Mouse (Mus musculus): ENCODE data around the gene Ccdc24. TPM values are rescaled to one million over a fixed set of nuclear protein-coding genes. Genes with fewer than 3 reads are reported as not detected.

The Ccdc24 gene
- polyA plus RNA-seq, 1 experiment from 2014 or later, result 1.0 TPM

DNA sequence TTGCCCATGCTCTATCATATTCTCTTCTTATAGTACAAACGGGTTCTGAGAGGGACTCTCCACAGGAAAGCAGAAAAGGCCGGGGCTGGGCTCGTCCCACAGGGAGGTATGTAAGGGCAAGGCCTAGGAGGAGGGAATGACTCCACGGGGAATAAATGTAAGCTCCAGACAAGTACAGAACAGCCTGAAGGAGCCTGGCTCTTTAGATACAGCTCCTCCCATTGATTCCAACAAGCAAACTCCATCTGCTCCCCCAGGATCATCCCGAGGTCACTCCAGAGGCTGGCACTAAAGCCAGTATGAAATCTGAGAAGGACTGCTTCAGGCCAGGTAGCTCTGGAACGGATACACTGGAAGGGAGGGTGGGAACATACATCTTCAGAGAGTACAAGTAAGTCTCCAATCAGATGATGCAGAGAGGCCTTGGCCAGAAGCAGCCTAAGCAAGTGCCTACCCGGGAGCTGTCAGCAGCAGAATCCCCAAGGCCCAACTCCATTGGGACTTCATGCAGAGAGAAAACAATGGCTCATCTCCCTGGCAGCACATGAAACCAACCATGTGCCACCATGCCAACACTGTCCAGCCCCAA lies 40.4 kb upstream of the Ccdc24 start:
- Histone ChIP-seq H3K36me3 (peaks cover 7% of the 10 kb centered on the region; the same call in 1 of the 2 replicates), H3K9me3 (no peaks in the 10 kb centered on the region), H3K4me1 (replicated peaks) (peaks cover 26% of the 10 kb centered on the region), H3K4me3 (replicated peaks) (0 out of 2 replicates have a peak overlapping the region, but pooled peaks have one; percentile 72), H3K27ac (no peak overlapping the region), H3K27me3 (replicated peaks) (no peaks in the 10 kb centered on the region), H3K9ac (no peak overlapping the region), H3K4me2 (replicated peaks) (peak overlapping the region; percentile 97)
- WGBS, result 51% methylated on average over 7 of the region's 7 CpGs
- ATAC-seq, result no peak

DNA sequence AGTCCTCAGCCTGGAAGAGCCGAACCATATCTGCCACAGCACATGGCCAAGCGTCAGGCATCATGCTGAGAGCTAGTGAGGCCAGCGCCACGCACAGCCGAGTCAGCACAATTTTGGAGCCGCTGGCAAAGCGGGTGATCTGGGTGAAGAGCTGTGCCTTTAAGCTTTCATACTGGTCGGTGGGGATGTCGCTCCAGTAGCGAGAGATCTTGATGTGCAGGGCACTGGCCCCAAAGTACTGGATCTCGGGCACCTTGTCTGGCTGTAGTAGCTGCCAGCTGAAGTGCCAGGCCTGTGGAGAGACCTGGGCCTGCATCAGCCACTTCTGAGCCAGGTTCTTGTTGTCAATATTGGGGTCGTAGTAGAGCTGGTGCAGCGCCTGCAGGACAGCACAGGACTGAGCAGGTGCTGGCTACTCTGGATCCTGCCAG lies 39.8 kb upstream of the Ccdc24 start:
- H3K4me3 ChIP-seq (replicated peaks), result no peak overlapping the region
- peak overlapping the region; percentile 97; the same call in 1 of the 2 replicates for H3K4me2 ChIP-seq (replicated peaks)
- H3K4me1 ChIP-seq (replicated peaks), result peaks cover 24% of the 10 kb centered on the region
- H3K36me3 ChIP-seq, result peaks cover 7% of the 10 kb centered on the region; the same call in 1 of the 2 replicates
- 94% methylated on average over 13 of the region's 13 CpGs for WGBS
- H3K9me3 ChIP-seq, result no peaks in the 10 kb centered on the region
- H3K9ac ChIP-seq, result no peak overlapping the region
- no peak for ATAC-seq
- no peak overlapping the region for H3K27ac ChIP-seq
- no peaks in the 10 kb centered on the region for H3K27me3 ChIP-seq (replicated peaks)

DNA sequence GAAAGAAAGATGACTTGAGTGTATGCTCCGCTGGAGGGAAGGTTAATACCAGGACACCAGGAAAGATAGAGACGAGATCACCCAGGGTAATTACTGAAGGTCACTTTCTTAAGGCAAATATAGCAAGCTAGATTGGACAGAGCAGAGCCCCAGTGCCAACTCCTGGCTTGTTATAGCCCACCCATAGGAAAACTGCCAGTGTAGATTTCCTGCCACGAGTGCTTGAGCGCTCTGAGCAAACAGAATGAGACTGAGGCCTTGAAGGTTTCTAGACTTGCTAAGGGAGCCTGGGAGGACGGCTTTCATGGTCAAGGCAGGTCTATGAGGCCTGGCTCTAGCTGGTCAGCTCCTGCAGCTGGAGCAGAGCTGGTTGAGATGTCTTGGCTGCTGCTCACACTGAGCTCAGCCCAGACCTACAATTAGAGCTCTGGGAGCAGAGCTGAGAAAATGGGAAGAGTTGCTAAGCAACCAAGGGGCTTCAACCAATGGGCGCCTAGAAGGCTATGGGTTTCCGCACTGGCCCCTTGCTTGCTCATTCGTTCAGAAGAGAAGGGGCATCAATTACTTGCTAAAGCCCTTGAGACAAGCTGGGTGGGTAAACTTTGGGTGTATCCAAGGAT lies 36.6 kb upstream of the Ccdc24 start:
- Histone ChIP-seq H3K36me3 (peaks cover 19% of the 10 kb centered on the region), H3K9me3 (no peaks in the 10 kb centered on the region), H3K4me1 (replicated peaks) (peaks cover 18% of the 10 kb centered on the region), H3K4me3 (replicated peaks) (no peak overlapping the region), H3K27ac (no peak overlapping the region), H3K4me2 (replicated peaks) (no peak overlapping the region), H3K27me3 (replicated peaks) (no peaks in the 10 kb centered on the region), H3K9ac (no peak overlapping the region)
- WGBS, result 75% methylated on average over 8 of the region's 8 CpGs
- no peak for ATAC-seq

DNA sequence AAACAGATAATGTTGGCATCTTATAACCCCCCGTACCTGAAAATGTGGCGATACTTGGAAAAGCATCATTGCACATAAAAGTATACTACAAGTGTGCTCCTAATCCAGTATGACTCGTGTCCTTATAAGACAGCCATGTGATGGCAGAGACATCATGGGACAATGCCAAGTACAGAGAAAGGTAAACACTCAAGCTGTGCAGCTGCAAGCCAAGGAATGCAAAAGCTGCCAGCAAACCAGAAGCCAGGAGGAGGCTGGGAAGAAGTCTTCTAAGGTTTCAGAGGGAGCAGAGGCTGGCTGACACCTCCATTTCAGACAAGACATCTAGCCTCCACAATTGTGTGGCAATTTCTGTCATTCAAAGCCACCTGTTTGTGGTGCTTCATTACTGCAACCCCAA lies 33.8 kb upstream of the Ccdc24 start:
- H3K4me1 ChIP-seq (replicated peaks), result peaks cover 5% of the 10 kb centered on the region; the same call in 1 of the 2 replicates
- H3K36me3 ChIP-seq, result peaks cover 31% of the 10 kb centered on the region
- ATAC-seq, result no peak
- no peak overlapping the region for H3K4me2 ChIP-seq (replicated peaks)
- no peak overlapping the region for H3K4me3 ChIP-seq (replicated peaks)
- H3K27ac ChIP-seq, result no peak overlapping the region
- no peaks in the 10 kb centered on the region for H3K27me3 ChIP-seq (replicated peaks)
- H3K9ac ChIP-seq, result no peak overlapping the region
- WGBS, result 86% methylated on average over 3 of the region's 3 CpGs
- H3K9me3 ChIP-seq, result no peaks in the 10 kb centered on the region

DNA sequence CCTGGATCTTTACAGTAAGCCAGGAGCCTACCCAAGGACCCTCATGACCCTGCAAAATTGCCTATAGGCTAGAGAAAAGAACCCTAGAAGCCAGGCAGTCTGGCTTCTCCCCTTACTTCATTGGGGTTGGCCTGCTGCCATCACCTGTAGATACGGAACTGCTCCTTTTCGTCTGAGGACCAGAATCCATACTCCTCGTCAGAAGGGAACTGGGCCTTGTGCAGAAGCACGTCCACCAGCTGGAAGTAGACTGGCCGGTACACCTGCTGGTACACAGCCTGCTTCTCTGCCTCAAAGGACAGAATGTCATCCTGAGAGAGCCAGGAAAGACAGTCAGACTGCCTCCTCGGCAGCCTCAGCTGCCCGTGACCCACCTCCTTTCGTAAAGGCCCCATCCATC lies 32.4 kb upstream of the Ccdc24 start:
- Histone ChIP-seq H3K27ac (no peak overlapping the region), H3K36me3 (peaks cover 39% of the 10 kb centered on the region), H3K9ac (no peak overlapping the region), H3K27me3 (replicated peaks) (no peaks in the 10 kb centered on the region), H3K4me1 (replicated peaks) (peaks cover 5% of the 10 kb centered on the region; the same call in 1 of the 2 replicates), H3K4me3 (replicated peaks) (no peak overlapping the region), H3K9me3 (no peaks in the 10 kb centered on the region), H3K4me2 (replicated peaks) (no peak overlapping the region)
- 87% methylated on average over 8 of the region's 8 CpGs for WGBS
- ATAC-seq, result no peak

DNA sequence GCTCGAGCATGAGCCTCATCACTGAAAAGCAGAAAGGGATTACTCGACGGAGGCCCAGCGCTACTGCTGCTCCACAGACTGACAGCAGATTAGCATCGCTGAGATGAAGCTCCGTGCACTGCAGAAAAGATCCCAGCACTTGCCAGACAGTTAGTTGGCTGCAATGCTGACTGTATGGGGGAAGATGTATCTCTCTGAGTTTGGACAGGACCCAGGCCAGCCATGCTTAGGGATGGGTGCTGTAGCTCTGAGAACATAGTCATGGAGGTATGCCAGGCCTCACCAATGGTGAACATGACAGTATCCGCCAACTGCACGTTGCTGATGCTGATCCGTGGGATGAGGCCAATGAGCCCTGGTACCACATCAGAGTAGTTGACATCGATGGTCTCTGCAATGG lies 31.7 kb upstream of the Ccdc24 start:
- Histone ChIP-seq H3K9ac (no peak overlapping the region), H3K9me3 (no peaks in the 10 kb centered on the region), H3K27ac (no peak overlapping the region), H3K36me3 (peaks cover 44% of the 10 kb centered on the region), H3K4me1 (replicated peaks) (peaks cover 2% of the 10 kb centered on the region; the same call in 1 of the 2 replicates), H3K4me3 (replicated peaks) (no peak overlapping the region), H3K4me2 (replicated peaks) (no peak overlapping the region), H3K27me3 (replicated peaks) (no peaks in the 10 kb centered on the region)
- WGBS, result 86% methylated on average over 10 of the region's 10 CpGs
- no peak for ATAC-seq

DNA sequence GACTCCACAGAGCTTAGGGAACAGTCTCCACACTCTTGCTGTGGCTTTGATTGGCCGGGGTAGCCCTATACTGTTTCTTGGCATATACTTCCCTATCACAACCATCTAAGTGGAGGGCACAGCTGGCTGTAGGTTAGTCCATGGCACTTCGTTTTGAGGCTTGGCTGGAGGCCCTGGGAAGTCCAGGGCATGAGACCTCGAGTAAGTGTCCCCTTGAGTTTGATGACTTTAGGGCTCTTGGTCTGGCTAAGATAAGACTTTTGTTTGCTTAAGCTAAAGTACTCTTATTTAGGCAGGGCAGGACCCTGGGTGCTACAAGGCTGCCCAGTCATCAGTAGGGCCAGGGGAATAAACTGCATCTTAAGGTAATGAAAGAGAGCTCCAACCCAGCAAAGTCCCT lies 25.8 kb upstream of the Ccdc24 start:
- 67% methylated on average over 3 of the region's 3 CpGs for WGBS
- H3K27me3 ChIP-seq (replicated peaks), result no peaks in the 10 kb centered on the region
- H3K36me3 ChIP-seq, result peaks cover 51% of the 10 kb centered on the region
- H3K4me3 ChIP-seq (replicated peaks), result no peak overlapping the region
- H3K4me1 ChIP-seq (replicated peaks), result no peaks in the 10 kb centered on the region
- ATAC-seq, result no peak
- no peak overlapping the region for H3K9ac ChIP-seq
- H3K27ac ChIP-seq, result no peak overlapping the region
- H3K9me3 ChIP-seq, result no peaks in the 10 kb centered on the region
- H3K4me2 ChIP-seq (replicated peaks), result no peak overlapping the region

- no peak overlapping the region for H3K9ac ChIP-seq
- peaks cover 43% of the 10 kb centered on the region for H3K36me3 ChIP-seq
- 87% methylated on average over 6 of the region's 6 CpGs for WGBS
- no peak overlapping the region for H3K27ac ChIP-seq
- no peak overlapping the region for H3K4me3 ChIP-seq (replicated peaks)
- no peaks in the 10 kb centered on the region for H3K27me3 ChIP-seq (replicated peaks)
- H3K4me2 ChIP-seq (replicated peaks), result no peak overlapping the region
- ATAC-seq, result no peak
- no peaks in the 10 kb centered on the region for H3K9me3 ChIP-seq
- H3K4me1 ChIP-seq (replicated peaks), result peaks cover 8% of the 10 kb centered on the region
These were observed 23.7 kb upstream of the Ccdc24 start for GRCm38 (mm10) chr4:117896031-117896430.

- no peak overlapping the region for H3K4me2 ChIP-seq (replicated peaks)
- no peak overlapping the region for H3K4me3 ChIP-seq (replicated peaks)
- peaks cover 42% of the 10 kb centered on the region for H3K36me3 ChIP-seq
- no peak overlapping the region for H3K27ac ChIP-seq
- no peaks in the 10 kb centered on the region for H3K9me3 ChIP-seq
- no peak for ATAC-seq
- peaks cover 12% of the 10 kb centered on the region for H3K4me1 ChIP-seq (replicated peaks)
- no peak overlapping the region for H3K9ac ChIP-seq
- 82% methylated on average over 7 of the region's 7 CpGs for WGBS
- no peaks in the 10 kb centered on the region for H3K27me3 ChIP-seq (replicated peaks)
These were observed 23.0 kb upstream of the Ccdc24 start for GRCm38 (mm10) chr4:117895339-117895738.

- Histone ChIP-seq H3K4me3 (replicated peaks) (no peak overlapping the region), H3K27ac (no peak overlapping the region), H3K4me2 (replicated peaks) (no peak overlapping the region), H3K9ac (no peak overlapping the region), H3K4me1 (replicated peaks) (peaks cover 12% of the 10 kb centered on the region), H3K27me3 (replicated peaks) (no peaks in the 10 kb centered on the region), H3K36me3 (peaks cover 42% of the 10 kb centered on the region), H3K9me3 (no peaks in the 10 kb centered on the region)
- ATAC-seq, result no peak
- 86% methylated on average over 8 of the region's 8 CpGs for WGBS
These were observed 22.2 kb upstream of the Ccdc24 start for GRCm38 (mm10) chr4:117894601-117895000.

- WGBS, result 20% methylated on average over 9 of the region's 9 CpGs
- H3K36me3 ChIP-seq, result peaks cover 32% of the 10 kb centered on the region
- H3K27ac ChIP-seq, result no peak overlapping the region
- H3K4me1 ChIP-seq (replicated peaks), result peaks cover 12% of the 10 kb centered on the region
- ATAC-seq, result no peak
- no peaks in the 10 kb centered on the region for H3K9me3 ChIP-seq
- H3K9ac ChIP-seq, result no peak overlapping the region
- no peak overlapping the region for H3K4me2 ChIP-seq (replicated peaks)
- H3K27me3 ChIP-seq (replicated peaks), result no peaks in the 10 kb centered on the region
- H3K4me3 ChIP-seq (replicated peaks), result no peak overlapping the region
These were observed 21.0 kb upstream of the Ccdc24 start for GRCm38 (mm10) chr4:117893376-117893775.

DNA sequence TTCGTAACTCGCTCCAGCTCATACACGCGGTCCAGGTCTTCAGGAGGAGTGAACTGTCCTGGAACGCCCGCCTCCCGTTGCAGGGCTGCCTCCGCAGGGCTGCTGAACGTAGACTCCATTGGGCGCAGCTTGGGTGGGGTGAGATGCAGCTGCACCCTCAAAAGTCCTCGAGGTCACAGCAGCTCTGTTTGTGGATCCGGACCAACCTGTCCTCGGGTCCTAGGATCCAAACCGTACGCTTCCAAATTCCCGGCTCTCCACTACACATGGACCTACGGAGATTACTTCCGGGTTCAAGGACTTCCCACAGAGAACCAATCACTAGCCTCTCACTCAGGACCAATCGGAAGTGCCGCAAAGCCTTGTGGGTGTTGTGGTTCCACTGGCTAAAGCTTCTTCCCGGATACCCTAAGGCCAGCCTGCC lies 19.4 kb upstream of the Ccdc24 start, which contains the start of gene Dph2:
Gene Dph2 (minus strand): TSS at position 295 of the 424 bp plus-strand sequence.
- ATAC-seq, result peak; percentile 88
- Histone ChIP-seq H3K27ac (no peak within 1 kb of the TSS), H3K9me3 (no peaks in the 10 kb centered on the region), H3K4me3 (replicated peaks) (peak within 1 kb of the TSS; percentile 71), H3K9ac (peak within 1 kb of the TSS; percentile 55), H3K4me2 (replicated peaks) (peak within 1 kb of the TSS; percentile 73), H3K27me3 (replicated peaks) (no peaks in the 10 kb centered on the region), H3K36me3 (peaks cover 24% of the 10 kb centered on the region), H3K4me1 (replicated peaks) (peaks cover 13% of the 10 kb centered on the region)
- WGBS, result 0% methylated on average over 21 of the region's 21 CpGs

DNA sequence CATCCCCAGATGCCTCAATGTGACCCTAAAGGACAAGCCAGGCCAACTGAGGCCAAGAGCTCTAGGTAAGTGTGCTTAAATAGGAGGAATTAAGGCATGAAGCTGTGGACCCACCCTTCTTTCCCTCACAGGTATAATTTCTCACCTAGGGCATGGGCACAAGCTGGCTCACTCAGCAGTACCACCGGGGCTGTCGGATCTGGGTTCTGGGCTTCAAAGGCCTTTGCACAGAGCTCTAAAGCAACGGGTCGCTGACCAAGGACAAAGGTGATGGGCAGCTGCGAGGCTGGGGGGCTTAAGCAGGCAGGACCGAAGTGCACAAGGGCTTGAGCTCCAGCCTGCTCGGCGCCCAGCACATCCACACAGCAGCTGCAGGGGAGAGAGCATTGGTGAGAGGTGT lies 18.4 kb upstream of the Ccdc24 start:
- no peaks in the 10 kb centered on the region for H3K9me3 ChIP-seq
- peaks cover 23% of the 10 kb centered on the region for H3K4me1 ChIP-seq (replicated peaks)
- H3K36me3 ChIP-seq, result peaks cover 21% of the 10 kb centered on the region
- WGBS, result 93% methylated on average over 8 of the region's 8 CpGs
- no peak for ATAC-seq
- H3K27ac ChIP-seq, result no peak overlapping the region
- 0 out of 2 replicates have a peak overlapping the region, but pooled peaks have one; percentile 55 for H3K9ac ChIP-seq
- peak overlapping the region; percentile 73 for H3K4me2 ChIP-seq (replicated peaks)
- H3K4me3 ChIP-seq (replicated peaks), result peak overlapping the region; percentile 71; the same call in 1 of the 2 replicates
- no peaks in the 10 kb centered on the region for H3K27me3 ChIP-seq (replicated peaks)

Data from intestine, embryonic 15.5 days (tissue).